In the genomic region with DNA sequence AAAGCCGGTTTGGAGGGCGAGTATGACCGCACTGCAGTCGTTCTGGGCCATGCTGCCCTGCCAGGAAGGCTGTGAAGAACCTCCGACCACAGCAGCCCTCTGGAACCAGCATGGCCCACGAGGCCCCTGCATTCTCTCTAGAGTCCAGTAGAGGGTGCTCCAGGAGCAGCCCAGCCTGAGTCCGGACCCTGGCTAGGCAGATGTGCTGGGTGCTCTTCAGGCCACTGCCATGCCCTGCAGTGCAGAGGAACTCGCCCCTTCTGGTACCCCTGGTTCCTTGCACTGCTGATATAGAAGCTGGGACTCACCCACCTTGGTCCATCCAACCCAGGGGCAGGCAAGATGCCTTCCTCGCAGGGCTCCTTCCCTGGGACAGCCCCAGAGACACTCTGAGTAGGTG, we compare ENCODE assay signal across 8 mouse cellular contexts. TPM values are rescaled to one million over a fixed set of nuclear protein-coding genes. Genes with fewer than 3 reads are reported as not detected.
A peak's percentile ranks its signal among the peaks of the same experiment; 100 is the strongest.
DNase-seq lines count a peak whose midpoint lies in the region; ATAC-seq lines count a peak whose summit lies in the region.

No protein-coding gene starts in this region.

- no peaks in the 10 kb centered on the region for H3K27me3 ChIP-seq in embryonic facial prominence, embryonic 15.5 days
- H3K27me3 ChIP-seq in stomach, embryonic 16.5 days (ENCODE audit: control insufficient read depth, insufficient read depth, low read length) = no peaks in the 10 kb centered on the region

- H3K27ac ChIP-seq in embryonic facial prominence, embryonic 15.5 days (replicated peaks) = no peak overlapping the region
- no peak overlapping the region for H3K27ac ChIP-seq in stomach, embryonic 16.5 days (ENCODE audit: low read length)

- no peaks in the 10 kb centered on the region for H3K36me3 ChIP-seq in embryonic facial prominence, embryonic 15.5 days
- H3K36me3 ChIP-seq in stomach, embryonic 16.5 days (ENCODE audit: control insufficient read depth, insufficient read depth, low read length) = no peaks in the 10 kb centered on the region

- no peaks in the 10 kb centered on the region for H3K9me3 ChIP-seq in embryonic facial prominence, embryonic 15.5 days (replicated peaks)
- no peaks in the 10 kb centered on the region for H3K9me3 ChIP-seq in stomach, embryonic 16.5 days (replicated peaks; ENCODE audit: control insufficient read depth, low read length)

- DNase-seq in right cerebral cortex, adult 2 months (ENCODE audit: low spot score in 2 of 2) = peak; percentile 65 to 66
- DNase-seq in right cerebral cortex, postnatal 25 days = no peak
- peak; percentile 67 for DNase-seq in brain, adult 2 months (ENCODE audit: low read depth, low spot score)
- peak; percentile 81 for DNase-seq in heart, postnatal 4 days
- DNase-seq in layer of hippocampus, postnatal 14 days (ENCODE audit: low spot score in 2 of 2) = peak; percentile 49 to 54
- DNase-seq in mesoderm, embryonic 11.5 days (ENCODE audit: low read depth, low spot score) = peak; percentile 81

- peaks cover 5% of the 10 kb centered on the region; the same call in 1 of the 2 replicates for H3K4me1 ChIP-seq in embryonic facial prominence, embryonic 15.5 days
- no peaks in the 10 kb centered on the region for H3K4me1 ChIP-seq in stomach, embryonic 16.5 days (ENCODE audit: control insufficient read depth, insufficient read depth, low read length)

- ATAC-seq in embryonic facial prominence, embryonic 15.5 days (ENCODE audit: insufficient number of reproducible peaks, low FRiP score, low TSS enrichment, low read depth) = 0 out of 2 replicates have a peak, but pooled peaks have one; percentile 59
- ATAC-seq in stomach, embryonic 16.5 days (ENCODE audit: insufficient read depth, low FRiP score) = 0 out of 2 replicates have a peak, but pooled peaks have one; percentile 53

- no peak overlapping the region for H3K9ac ChIP-seq in embryonic facial prominence, embryonic 15.5 days
- no peak overlapping the region for H3K9ac ChIP-seq in stomach, embryonic 16.5 days (ENCODE audit: low read length)

- WGBS in embryonic facial prominence, embryonic 15.5 days = 11% methylated on average over 9 of the region's 9 CpGs
- WGBS in stomach, embryonic 16.5 days = 13% methylated on average over 9 of the region's 9 CpGs

- no peak overlapping the region for H3K4me2 ChIP-seq in embryonic facial prominence, embryonic 15.5 days (replicated peaks)
- H3K4me2 ChIP-seq in stomach, embryonic 16.5 days (ENCODE audit: low read depth, low read length) = no peak overlapping the region

- H3K4me3 ChIP-seq in embryonic facial prominence, embryonic 15.5 days (replicated peaks) = no peak overlapping the region
- H3K4me3 ChIP-seq in stomach, embryonic 16.5 days (replicated peaks; ENCODE audit: low read length) = no peak overlapping the region

RNA-seq across cellular contexts. Expression of gene Grip2, which starts 50.5 kb away (rescaled TPM):
- 1.9 and 2.7 TPM in 2 replicates for polyA plus RNA-seq in embryonic facial prominence, embryonic 15.5 days (2015; fragmentation: Nextera tagmentation; extraction: Ambion mirVana)
- total RNA-seq in heart, postnatal 4 days (2021) = 10 to 100 TPM; 18.8 to 19.6 TPM
- total RNA-seq in layer of hippocampus, postnatal 14 days (2021) = 1 to 10 TPM; 7.9 to 9.6 TPM
- polyA plus RNA-seq in stomach, embryonic 16.5 days (2015; fragmentation: Nextera tagmentation; extraction: Ambion mirVana) = 0.35 and 1.0 TPM in 2 replicates
